Mouse (Mus musculus): ENCODE data around the gene Gm10306. TPM values are rescaled to one million over a fixed set of nuclear protein-coding genes. Genes with fewer than 3 reads are reported as not detected.
A peak's percentile ranks its signal among the peaks of the same experiment; 100 is the strongest.

The Gm10306 gene
- polyA plus RNA-seq, 1 experiment: not detected

DNA sequence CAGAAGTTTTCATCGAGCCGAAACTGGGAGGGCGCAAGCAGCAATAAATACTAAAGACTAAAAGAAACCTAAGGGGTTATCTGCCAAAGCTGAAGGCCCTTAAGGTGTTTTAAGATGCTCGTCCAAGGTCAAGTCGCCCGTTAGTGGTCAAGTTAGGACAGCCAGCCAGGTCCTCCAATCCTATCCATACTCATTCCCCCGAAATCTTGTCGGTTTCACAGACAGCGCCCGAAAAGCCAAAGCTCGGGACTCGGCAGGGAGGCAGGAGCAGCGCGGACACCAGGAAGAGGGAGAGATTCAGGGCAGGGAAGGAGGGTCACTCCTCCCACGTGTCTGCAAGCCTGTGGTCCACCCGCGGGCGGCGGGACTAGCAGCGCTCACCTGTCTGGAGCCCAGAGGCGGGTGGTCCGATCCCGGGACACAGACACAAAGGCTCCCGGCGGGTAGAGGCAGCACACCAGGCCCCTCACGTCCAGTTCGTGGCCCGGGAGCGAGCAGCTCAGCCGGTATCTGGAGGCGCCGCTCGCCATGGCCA, 46.2 kb downstream of the Gm10306 start:
- Histone ChIP-seq H3K27ac (ENCODE audit: insufficient read depth, low read depth, low read length) (peak overlapping the region; percentile 27; the same call in 1 of the 2 replicates), H3K4me3 (ENCODE audit: insufficient read depth, low read depth, low read length) (peak overlapping the region; percentile 85)
- no peak for TF ChIP-seq CTCF (IDR thresholded peaks at IDR 0.05; ENCODE audit: insufficient read depth, low read depth, low read length)
- no peak for TF ChIP-seq POLR2A (IDR thresholded peaks at IDR 0.05; ENCODE audit: insufficient read depth, low read depth, low read length)

DNA sequence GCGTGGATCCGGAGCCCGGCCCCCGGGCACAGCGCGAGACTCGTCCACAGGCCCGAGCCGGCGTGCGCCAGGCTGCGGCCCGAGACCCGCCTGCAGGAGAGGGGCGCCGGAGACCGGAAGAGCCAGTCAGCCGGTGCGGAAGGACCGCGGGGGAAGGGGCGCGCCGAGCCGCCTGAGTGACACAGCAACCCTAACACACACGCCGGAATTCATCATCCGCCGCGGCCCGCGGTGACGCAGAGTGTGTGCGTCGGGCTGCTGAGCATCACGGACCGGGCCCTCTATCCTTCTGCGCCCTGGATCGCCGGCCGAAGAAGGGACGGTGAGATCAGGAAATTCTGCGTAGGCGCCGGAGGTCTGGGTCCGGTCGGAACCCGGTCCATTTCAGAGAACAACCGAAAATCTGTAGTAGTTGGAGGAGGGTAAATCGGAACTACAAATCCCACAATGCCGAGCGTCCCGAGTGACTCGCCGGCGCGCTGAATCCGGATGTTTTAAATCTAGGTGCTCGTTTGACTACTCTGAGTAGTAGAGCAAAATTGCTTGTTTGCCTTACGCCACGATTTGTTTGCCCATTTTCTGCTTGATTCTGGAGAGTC, 46.8 kb downstream of the Gm10306 start, which contains the start of gene Plaa:
Gene Plaa, minus strand, starts transcription at position 214 of the 599 bp plus-strand sequence.
- under 1% methylated on average over 61 of the region's 61 CpGs for WGBS
- Histone ChIP-seq H3K4me1 (ENCODE audit: control insufficient read depth, insufficient read depth, low read length) (no peaks in the 10 kb centered on the region), H3K27ac (ENCODE audit: insufficient read depth, low read depth, low read length) (peak within 1 kb of the TSS; percentile 99), H3K4me3 (ENCODE audit: insufficient read depth, low read depth, low read length) (peak within 1 kb of the TSS; percentile 85)
- no peak for TF ChIP-seq CTCF (IDR thresholded peaks at IDR 0.05; ENCODE audit: insufficient read depth, low read depth, low read length)
- TF ChIP-seq POLR2A (IDR thresholded peaks at IDR 0.05; ENCODE audit: insufficient read depth, low read depth, low read length): peak; percentile 55

More for the DNA sequence above, 46.2 kb downstream of the Gm10306 start:
- no peaks in the 10 kb centered on the region for H3K4me1 ChIP-seq (ENCODE audit: control insufficient read depth, insufficient read depth, low read length)
- under 1% methylated on average over 33 of the region's 33 CpGs for WGBS

DNA sequence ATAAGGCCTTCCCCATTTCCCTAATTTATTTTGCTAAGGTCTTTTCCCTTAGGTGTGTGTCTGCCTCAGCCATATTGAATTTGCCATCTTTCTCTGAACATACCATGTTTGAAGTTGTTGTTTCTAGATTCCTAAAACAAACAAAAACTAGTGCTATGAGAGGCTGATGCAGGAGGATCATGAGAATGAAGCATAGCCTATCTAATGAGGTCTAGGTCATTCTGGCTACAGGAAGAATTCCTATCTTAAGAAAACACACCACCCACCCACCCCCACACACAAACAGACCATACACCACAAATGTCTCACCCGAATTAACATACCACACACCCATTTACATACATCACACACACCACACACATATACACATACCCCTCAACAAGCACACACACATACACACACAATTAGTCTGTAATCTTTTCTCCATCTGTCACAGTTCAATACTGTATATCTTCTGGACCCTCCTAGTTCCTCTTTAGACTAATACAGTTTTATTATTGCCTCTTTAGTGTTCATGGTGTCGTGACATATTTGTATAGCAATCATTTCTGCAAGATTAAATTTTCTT, 48.2 kb downstream of the Gm10306 start:
- Histone ChIP-seq H3K27ac (ENCODE audit: insufficient read depth, low read depth, low read length) (no peak overlapping the region), H3K4me1 (ENCODE audit: control insufficient read depth, insufficient read depth, low read length) (no peaks in the 10 kb centered on the region), H3K4me3 (ENCODE audit: insufficient read depth, low read depth, low read length) (no peak overlapping the region)
- 95% methylated on average over 2 of the region's 2 CpGs for WGBS
- TF ChIP-seq POLR2A (IDR thresholded peaks at IDR 0.05; ENCODE audit: insufficient read depth, low read depth, low read length) (no peak), CTCF (IDR thresholded peaks at IDR 0.05; ENCODE audit: insufficient read depth, low read depth, low read length) (no peak)

GRCm38 (mm10) chr4:94605591-94605990, 49.2 kb downstream of the Gm10306 start:
- H3K27ac ChIP-seq (ENCODE audit: insufficient read depth, low read depth, low read length): no peak overlapping the region
- WGBS: 92% methylated on average over 2 of the region's 2 CpGs
- TF ChIP-seq CTCF (IDR thresholded peaks at IDR 0.05; ENCODE audit: insufficient read depth, low read depth, low read length) (no peak), POLR2A (IDR thresholded peaks at IDR 0.05; ENCODE audit: insufficient read depth, low read depth, low read length) (no peak)
- H3K4me3 ChIP-seq (ENCODE audit: insufficient read depth, low read depth, low read length): no peak overlapping the region
- H3K4me1 ChIP-seq (ENCODE audit: control insufficient read depth, insufficient read depth, low read length): no peaks in the 10 kb centered on the region

Other genes starting within 250 kb of the Gm10306 start
- gene Caap1, start 250 bp downstream of the Gm10306 start, polyA plus RNA-seq (2012; ENCODE audit: insufficient read depth, insufficient read length, low replicate concordance, missing spikeins): not detected in 2 replicates
- not detected in 2 replicates for gene Plaa, start 46.7 kb downstream of the Gm10306 start, polyA plus RNA-seq (2012; ENCODE audit: insufficient read depth, insufficient read length, low replicate concordance, missing spikeins)
- not detected in 2 replicates for gene Ift74, start 57.9 kb downstream of the Gm10306 start, polyA plus RNA-seq (2012; ENCODE audit: insufficient read depth, insufficient read length, low replicate concordance, missing spikeins)
- gene Lrrc19, start 93.6 kb downstream of the Gm10306 start, polyA plus RNA-seq (2012; ENCODE audit: insufficient read depth, insufficient read length, low replicate concordance, missing spikeins): not detected in 2 replicates
- gene Tek, start 182.7 kb downstream of the Gm10306 start, polyA plus RNA-seq (2012; ENCODE audit: insufficient read depth, insufficient read length, low replicate concordance, missing spikeins): not detected in 2 replicates

Data from olfactory bulb, adult 2 months (tissue).